Mouse (Mus musculus) kidney, postnatal 0 days (tissue): ENCODE results near the gene Bcl6. TPM values are rescaled to one million over a fixed set of nuclear protein-coding genes. Genes with fewer than 3 reads are reported as not detected.
A peak's percentile ranks its signal among the peaks of the same experiment; 100 is the strongest.

Experiments
- ATAC-seq: fragments of 200-750 bp; cut with Nextera tagmentation; replicated peaks from 2 replicates; pipeline ENCODE4 v1.8.0; 2017; ENCODE audit warnings: low read depth, moderate number of reproducible peaks, moderate TSS enrichment, moderate library complexity; ENCODE audit not compliant: low FRiP score
- DNase-seq: peaks from one replicate; pipeline ENCODE4 v3.0.0-alpha.2; 2016; ENCODE audit warnings: low spot score
- H3K27ac ChIP-seq: fragments of 300-500 bp; sonication (generic); 2 replicates; pipeline ENCODE4 v1.5.1; 2014; ENCODE audit warnings: mild to moderate bottlenecking
- H3K27me3 ChIP-seq: fragments of 300-500 bp; sonication (generic); 2 replicates; pipeline ENCODE4 v1.6.1; 2014; ENCODE audit warnings: low read length, mixed read lengths; ENCODE audit not compliant: insufficient read depth
- H3K36me3 ChIP-seq: fragments of 300-500 bp; sonication (generic); 2 replicates; pipeline ENCODE4 v1.6.1; 2014; ENCODE audit warnings: low read length, mixed read lengths; ENCODE audit not compliant: insufficient read depth
- H3K4me1 ChIP-seq: fragments of 300-500 bp; sonication (generic); replicated peaks from 2 replicates; pipeline ENCODE4 v1.6.1; 2014; ENCODE audit warnings: antibody characterized with exemption, low read length, mixed read lengths; ENCODE audit not compliant: insufficient read depth
- H3K4me2 ChIP-seq: fragments of 300-500 bp; sonication (generic); 2 replicates; pipeline ENCODE4 v1.6.1; 2014; ENCODE audit warnings: mild to moderate bottlenecking, low read length, moderate library complexity, mixed read lengths
- H3K4me3 ChIP-seq: fragments of 300-500 bp; sonication (generic); replicated peaks from 2 replicates; pipeline ENCODE4 v1.5.1; 2014; ENCODE audit warnings: low read depth, low read length
- H3K9ac ChIP-seq: fragments of 300-500 bp; sonication (generic); 2 replicates; pipeline ENCODE4 v1.6.1; 2014; ENCODE audit warnings: low read depth, low read length
- H3K9me3 ChIP-seq: fragments of 300-500 bp; sonication (generic); replicated peaks from 2 replicates; pipeline ENCODE4 v1.6.1; 2016; ENCODE audit warnings: low read length, inconsistent platforms, mixed read lengths
- CTCF ChIP-seq: IDR thresholded peaks from 2 replicates; pipeline ENCODE4 v1.5.1; 2016; ENCODE audit warnings: antibody characterized with exemption, low read depth, mild to moderate bottlenecking, moderate library complexity
- WGBS: fragments of 180-500 bp; shearing (Covaris S2); extraction: QIAGEN DNeasy Blood & Tissue Kit; methylation state at CpG from one replicate; pipeline ENCODE4 v1.1.7; 2014; 5-methylcytosine and 5-hydroxymethylcytosine counted together
- polyA plus RNA-seq: library from polyadenylated mRNA; unstranded; fragments of >200 nt; fragmentation: Nextera tagmentation; extraction: Ambion mirVana; gene quantifications from 2 replicates; pipeline ENCODE4 v1.2.1, GENCODE M21; 2015

Bcl6 gene
- polyA plus RNA-seq, 1 experiment from 2014 or later, result 0.80 TPM

- Histone ChIP-seq H3K36me3 (no peaks in the 10 kb centered on the region), H3K27ac (peak overlapping the region; percentile 81), H3K27me3 (no peaks in the 10 kb centered on the region), H3K9me3 (no peaks in the 10 kb centered on the region), H3K4me1 (peaks cover 15% of the 10 kb centered on the region), H3K9ac (no peak overlapping the region), H3K4me3 (no peak overlapping the region), H3K4me2 (peak overlapping the region; percentile 41; the same call in 1 of the 2 replicates)
- WGBS, result 24% methylated on average over 17 of the region's 17 CpGs
- peak; percentile 42 for ATAC-seq
- no peak for TF ChIP-seq CTCF
- DNase-seq, result peak; percentile 70
Observed at GRCm38 (mm10) chr16:23993351-23994321, 5.0 kb upstream of the Bcl6 start.

GRCm38 (mm10) chr16:23991846-23992580 lies 3.4 kb upstream of the Bcl6 start:
- DNase-seq (no peak), ATAC-seq (no peak)
- Histone ChIP-seq H3K27me3 (no peaks in the 10 kb centered on the region), H3K36me3 (no peaks in the 10 kb centered on the region), H3K9ac (no peak overlapping the region), H3K4me1 (peaks cover 15% of the 10 kb centered on the region), H3K4me3 (no peak overlapping the region), H3K4me2 (no peak overlapping the region), H3K9me3 (no peaks in the 10 kb centered on the region), H3K27ac (no peak overlapping the region)
- no peak for TF ChIP-seq CTCF
- WGBS, result 83% methylated on average over 14 of the region's 14 CpGs

GRCm38 (mm10) chr16:23991170-23991569 lies 2.5 kb upstream of the Bcl6 start:
- Histone ChIP-seq H3K4me1 (peaks cover 15% of the 10 kb centered on the region), H3K4me3 (no peak overlapping the region), H3K27ac (no peak overlapping the region), H3K27me3 (no peaks in the 10 kb centered on the region), H3K9ac (no peak overlapping the region), H3K4me2 (no peak overlapping the region), H3K36me3 (no peaks in the 10 kb centered on the region), H3K9me3 (no peaks in the 10 kb centered on the region)
- 6% methylated on average over 4 of the region's 4 CpGs for WGBS
- TF ChIP-seq CTCF, result peak; percentile 94
- ATAC-seq, result no peak
- peak; percentile 87 for DNase-seq

- peaks cover 15% of the 10 kb centered on the region for H3K4me1 ChIP-seq
- peak overlapping the region; percentile 99 for H3K27ac ChIP-seq
Observed at GRCm38 (mm10) chr16:23990161-23990970, 1.7 kb upstream of the Bcl6 start.

GRCm38 (mm10) chr16:23989209-23990160 lies 833 bp upstream of the Bcl6 start:
- Histone ChIP-seq H3K9me3 (no peaks in the 10 kb centered on the region), H3K27me3 (no peaks in the 10 kb centered on the region), H3K4me3 (peak overlapping the region; percentile 68), H3K36me3 (no peaks in the 10 kb centered on the region), H3K9ac (peak overlapping the region; percentile 85), H3K4me2 (peak overlapping the region; percentile 92), H3K4me1 (peaks cover 15% of the 10 kb centered on the region), H3K27ac (peak overlapping the region; percentile 99)
- TF ChIP-seq CTCF, result no peak
- WGBS, result 8% methylated on average over 25 of the region's 25 CpGs
- DNase-seq, result peak; percentile 59
- ATAC-seq, result no peak

More at GRCm38 (mm10) chr16:23990161-23990970, 1.7 kb upstream of the Bcl6 start:
- H3K36me3 ChIP-seq, result no peaks in the 10 kb centered on the region
- no peaks in the 10 kb centered on the region for H3K9me3 ChIP-seq
- no peak for DNase-seq
- H3K4me3 ChIP-seq, result peak overlapping the region; percentile 68
- 52% methylated on average over 11 of the region's 11 CpGs for WGBS
- 0 out of 2 replicates have a peak overlapping the region, but pooled peaks have one; percentile 85 for H3K9ac ChIP-seq
- ATAC-seq, result no peak
- no peak for TF ChIP-seq CTCF
- H3K4me2 ChIP-seq, result peak overlapping the region; percentile 92
- H3K27me3 ChIP-seq, result no peaks in the 10 kb centered on the region
